Mouse (Mus musculus) urinary bladder, adult 18-20 months (tissue): ENCODE data around the gene Fam180a.

ENCODE experiments used
- DNase-seq, 2 experiments: peaks; one replicate each; pipeline ENCODE4 v3.0.0; 2022; ENCODE audit warnings: low spot score in 2 of 2, mixed read lengths in 2 of 2

Fam180a gene

DNA sequence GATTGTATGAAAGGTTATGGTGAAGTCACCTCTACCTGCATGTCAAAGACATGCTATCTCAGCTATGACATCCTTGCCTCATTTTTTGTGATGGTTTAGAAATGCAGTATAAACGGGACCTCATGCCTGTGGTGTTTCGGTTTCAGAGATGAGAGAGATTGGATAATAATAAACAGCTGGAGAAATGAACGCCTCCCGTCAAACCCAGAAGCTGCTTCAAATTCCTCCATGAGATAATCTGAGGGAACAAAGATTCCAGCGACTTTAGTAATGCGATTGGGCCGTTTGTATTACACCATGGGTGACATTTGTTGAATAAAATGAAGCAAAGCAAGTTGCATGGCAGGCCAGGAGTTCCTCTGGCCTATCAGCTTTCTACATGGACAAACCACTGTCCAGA, 16.5 kb downstream of the Fam180a start:
- DNase-seq = no peak

DNA sequence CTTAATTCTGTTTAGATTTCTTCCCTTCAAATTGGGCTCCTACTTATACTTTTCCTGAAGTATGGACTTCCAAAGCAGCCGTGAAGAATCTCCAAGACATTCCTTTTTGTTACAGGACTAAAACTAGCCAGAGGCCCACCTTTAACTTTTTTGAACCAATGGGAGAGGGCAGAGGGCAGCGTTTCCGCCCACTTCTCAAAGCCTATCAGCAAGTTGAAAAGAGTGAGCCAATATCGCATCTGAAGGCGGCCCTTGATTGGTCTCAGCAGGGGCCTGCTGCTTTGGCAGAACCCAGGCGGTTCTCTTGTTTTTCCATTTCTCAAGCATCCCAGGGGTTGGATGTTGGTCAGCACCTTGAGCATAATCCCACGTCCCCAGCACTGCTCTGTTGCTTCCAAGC, 17.9 kb downstream of the Fam180a start, which contains the start of gene Slc13a4:
Slc13a4 (minus strand) TSS at position 95 of the 400 bp plus-strand sequence.
- DNase-seq = no peak

DNA sequence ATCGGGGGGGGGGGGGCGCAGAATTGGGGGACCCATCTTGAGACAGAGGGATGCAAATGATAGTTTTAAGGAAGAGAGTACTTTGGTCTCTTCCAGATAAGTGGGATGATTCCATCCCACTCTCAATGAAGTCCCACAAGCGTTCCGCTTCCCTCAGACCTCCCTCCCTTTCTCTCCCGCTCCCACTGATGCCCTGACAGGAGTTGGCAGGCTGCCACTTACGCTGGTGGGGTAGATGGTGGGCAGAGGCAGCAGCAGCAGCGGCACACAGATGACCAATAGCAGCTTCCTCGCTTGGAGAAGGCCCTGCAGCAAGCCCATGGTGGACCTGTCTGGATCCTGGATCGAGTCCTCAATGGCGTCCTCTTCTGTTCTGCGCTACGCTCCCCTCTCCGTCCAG, 18.8 kb downstream of the Fam180a start:
- no peak for DNase-seq

- no peak for DNase-seq
Measured at GRCm38 (mm10) chr6:35303355-35303900, 22.5 kb downstream of the Fam180a start.

- no peak for DNase-seq
Measured at GRCm38 (mm10) chr6:35302581-35302980, 23.4 kb downstream of the Fam180a start.

- DNase-seq = no peak
Measured at GRCm38 (mm10) chr6:35298323-35298722, 27.6 kb downstream of the Fam180a start.

DNA sequence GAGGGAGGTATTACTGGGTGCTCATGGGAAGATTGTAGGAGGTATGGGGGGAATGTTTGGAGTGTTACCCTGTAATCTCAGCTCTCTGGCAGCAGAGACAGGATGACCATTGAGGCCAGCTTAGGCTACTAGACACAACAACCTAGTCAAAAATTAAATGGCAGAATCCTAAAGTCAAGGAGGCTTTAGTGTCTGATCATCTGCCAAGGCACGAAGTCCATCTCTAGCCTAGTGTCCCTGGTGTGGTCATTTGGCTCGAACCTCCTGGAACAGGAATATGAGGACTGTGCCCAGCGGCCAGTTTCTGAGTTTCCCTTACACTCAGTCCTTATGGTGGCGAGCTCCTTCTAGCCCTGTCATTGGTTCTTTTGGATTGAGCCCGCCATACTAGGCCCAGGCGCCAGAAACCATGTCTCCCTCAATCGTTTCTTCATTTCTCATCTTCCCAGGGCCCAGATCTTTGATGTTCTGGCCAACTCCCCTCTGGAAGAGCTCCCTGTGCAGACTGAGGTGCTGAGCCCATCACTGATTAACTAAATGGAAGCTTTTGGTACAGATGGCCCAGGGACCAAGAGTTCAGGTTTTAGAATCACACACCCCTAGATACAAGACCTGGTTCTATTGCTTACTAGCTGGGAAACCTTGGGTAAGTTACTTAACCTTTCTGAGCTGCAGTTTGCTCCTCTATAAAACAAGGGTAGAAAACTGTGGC, 28.3 kb downstream of the Fam180a start:
- DNase-seq = no peak

- DNase-seq = no peak
Measured at GRCm38 (mm10) chr6:35297001-35297400, 28.9 kb downstream of the Fam180a start.

DNA sequence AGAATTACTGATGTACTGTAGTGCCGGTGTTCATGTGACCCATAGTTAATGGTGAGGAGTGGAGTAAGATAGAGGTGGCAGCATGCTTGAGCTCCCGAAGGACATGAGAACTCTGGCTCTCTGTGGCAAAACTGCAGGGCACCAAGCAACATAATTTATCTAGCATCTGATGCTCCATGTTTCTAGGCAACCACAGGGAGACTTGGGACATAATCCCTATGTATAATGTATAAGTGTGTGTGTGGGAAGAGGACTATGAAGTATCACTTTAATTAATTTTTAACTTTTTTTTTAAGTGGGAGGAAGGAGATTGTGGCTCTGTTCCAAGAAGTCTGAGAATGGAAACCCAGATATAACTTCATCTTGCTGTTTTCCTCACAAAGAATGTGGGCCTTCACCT, 31.0 kb downstream of the Fam180a start:
- no peak for DNase-seq

- no peak for DNase-seq
Measured at GRCm38 (mm10) chr6:35289676-35290075, 36.3 kb downstream of the Fam180a start.

DNA sequence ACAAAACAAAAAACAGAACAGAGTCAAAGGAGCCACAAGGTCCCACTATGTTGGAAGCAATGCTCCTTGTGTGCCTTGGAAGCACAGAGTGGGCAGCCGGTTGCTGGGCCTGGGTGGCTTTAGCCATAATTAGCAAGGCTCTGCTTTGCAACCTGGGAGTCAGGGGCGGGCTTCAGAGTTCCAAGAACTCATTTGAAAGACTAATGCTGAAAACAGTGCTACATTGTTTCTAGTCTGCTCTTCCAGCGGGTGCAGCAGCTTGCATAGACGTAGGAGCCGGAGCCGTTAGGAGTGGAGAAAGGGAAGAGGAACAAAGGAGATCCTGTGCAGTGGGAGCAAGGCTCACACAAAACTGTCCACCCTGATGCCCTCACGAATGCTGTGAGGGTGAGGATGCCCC, 37.0 kb downstream of the Fam180a start:
- DNase-seq = no peak

DNA sequence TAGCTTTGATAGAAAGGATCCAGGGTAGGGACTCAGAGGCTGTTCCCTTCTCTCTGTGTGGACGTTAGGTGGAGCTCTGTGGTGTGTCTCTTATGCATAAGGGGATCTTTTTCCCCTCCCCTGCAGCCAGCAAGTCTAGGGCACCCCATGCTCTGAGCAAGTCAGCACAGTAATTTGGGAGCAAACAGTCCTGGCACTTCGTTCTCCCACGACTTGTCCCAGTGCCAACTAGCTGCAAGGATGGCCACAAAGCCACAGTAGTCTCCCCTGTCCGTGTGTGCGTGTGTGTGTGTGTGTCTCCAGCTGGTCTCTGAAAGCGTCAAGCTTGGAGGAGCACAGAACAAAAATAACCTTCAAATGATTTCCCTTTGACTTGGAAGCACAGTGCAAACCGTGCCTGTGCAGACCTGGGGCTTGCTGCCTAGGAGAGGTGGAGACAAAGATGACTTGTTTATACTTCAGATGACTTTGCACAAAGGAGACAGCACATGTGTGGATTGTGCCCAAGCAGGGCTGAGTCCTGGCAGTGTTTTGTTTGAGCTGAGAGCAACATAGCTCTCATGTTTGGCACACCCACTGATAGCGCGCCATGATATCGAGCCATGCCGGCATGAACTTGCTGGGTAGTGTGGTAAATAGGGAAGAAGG, 37.7 kb downstream of the Fam180a start:
- peak; percentile 71 to 80 for DNase-seq

DNA sequence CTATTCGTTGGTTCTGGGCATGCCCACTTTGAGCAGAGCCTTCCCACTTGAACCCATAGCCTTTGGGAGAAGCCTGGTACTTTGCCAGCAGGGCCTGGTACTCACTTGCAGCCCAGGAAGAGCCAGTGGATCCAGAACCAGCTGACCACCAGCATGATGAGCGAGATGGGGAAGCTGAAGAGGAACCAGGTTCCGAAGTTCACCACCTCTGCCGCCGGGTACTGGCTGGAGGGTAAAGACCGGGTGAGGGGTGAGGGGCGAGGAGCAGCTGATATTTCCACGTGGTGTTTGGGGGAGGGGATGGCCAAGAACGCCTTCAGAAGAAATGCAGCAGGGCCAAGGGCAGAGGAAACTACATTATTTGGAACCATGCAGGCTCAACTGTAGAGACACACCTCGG, 46.6 kb downstream of the Fam180a start:
- DNase-seq = no peak

DNA sequence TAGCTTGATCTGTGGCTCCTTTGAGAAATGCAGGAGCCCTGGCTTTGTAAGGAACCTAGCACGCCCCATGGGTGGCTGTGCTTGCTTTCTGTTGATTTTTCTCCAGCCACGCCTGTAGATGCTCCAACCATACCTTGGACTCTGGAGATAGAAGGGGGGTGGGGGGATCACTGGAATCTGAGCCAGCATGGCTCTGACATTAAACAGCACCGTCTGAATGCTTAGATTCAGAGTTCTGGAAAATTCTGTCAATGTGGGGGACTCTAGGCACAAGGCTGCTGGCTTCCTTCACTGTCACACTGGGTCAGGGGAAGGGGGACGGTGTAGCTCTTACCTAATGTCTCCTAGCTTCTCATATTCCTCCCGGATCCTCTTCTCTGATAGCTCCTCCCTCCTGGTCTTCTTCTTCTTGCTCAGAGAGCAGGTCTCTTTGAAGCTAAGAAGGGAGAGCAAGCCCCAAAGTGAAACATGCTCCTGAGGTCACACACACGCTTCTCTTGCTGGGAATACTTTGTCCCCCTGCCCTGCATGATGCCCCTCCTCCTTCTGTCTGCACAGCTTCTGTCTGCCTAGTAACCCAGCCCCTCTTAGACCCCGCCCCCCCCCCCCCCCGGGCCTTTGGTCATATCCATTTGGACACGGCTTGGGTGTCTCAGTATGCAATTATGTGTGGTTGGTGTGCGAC, 47.9 kb downstream of the Fam180a start:
- DNase-seq = no peak

DNA sequence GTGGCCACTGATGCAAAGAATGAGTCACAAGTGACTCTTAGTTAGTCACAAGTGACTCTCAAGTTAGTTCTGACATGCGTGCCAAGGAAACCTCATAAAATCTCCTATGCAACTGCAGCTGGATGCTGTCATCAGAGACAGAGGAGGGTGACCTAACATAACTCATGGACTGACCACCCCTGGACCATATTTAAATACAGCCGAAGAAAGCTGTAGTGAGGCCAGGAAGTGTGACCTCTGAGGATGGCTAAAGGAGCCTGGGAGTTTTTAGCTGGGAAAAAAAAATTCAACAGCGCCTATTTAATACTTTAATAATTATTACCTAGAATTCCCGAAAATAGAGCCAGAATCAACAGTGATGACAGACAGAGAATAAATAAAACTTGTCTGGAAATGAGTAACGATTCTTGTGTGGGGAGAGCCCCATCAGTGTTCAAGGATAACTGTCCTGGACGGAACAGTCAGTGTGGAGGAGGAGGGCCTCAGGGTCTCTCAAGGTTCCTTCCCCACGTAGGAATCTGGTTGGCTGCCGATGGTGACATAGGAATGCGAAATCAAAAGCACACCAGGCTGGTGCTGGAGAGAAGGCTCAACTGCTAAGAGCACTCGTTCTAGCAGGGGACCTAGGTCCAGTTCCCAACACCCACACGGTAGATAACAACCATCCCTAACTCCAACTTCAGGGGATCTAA, 52.4 kb downstream of the Fam180a start:
- no peak for DNase-seq

- no peak for DNase-seq
Measured at GRCm38 (mm10) chr6:35271868-35272765, 53.8 kb downstream of the Fam180a start.

DNA sequence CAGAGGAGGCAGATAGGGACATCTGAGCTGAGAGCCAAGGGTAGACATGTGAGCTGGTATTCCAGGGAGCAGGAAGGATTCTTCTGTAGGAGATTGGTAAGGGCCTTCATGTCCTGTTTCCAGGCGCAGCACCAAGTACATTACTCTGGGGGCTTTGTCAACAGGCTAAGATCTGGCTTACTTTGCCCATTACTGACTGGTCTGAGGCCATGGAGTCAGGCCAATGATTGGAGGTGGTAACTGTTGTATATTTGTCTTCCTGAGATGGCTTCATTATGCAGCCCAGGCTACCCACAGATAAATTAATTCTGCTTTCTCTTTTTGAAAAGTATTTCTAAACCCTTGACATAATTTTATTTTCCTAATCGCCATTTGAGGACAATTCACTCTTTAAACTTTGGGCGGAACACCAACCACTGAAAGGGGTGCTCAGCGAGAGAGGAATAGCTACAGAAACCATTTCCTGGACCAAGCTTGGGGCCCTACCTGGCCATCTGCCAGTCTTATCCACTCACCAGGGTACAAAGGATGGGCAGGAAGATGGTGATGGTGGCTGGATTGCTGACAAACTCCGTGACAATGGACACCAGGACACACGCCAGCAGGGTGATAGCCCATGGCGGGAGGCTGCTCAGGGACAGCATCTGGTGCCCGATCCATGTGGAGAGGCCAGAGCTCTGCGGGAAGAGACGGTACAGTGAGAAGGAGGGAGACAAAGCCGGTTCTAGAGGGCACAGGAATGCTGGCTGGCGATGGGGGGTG, 54.7 kb downstream of the Fam180a start:
- no peak for DNase-seq

- DNase-seq = no peak
Measured at GRCm38 (mm10) chr6:35269643-35270042, 56.3 kb downstream of the Fam180a start.

DNA sequence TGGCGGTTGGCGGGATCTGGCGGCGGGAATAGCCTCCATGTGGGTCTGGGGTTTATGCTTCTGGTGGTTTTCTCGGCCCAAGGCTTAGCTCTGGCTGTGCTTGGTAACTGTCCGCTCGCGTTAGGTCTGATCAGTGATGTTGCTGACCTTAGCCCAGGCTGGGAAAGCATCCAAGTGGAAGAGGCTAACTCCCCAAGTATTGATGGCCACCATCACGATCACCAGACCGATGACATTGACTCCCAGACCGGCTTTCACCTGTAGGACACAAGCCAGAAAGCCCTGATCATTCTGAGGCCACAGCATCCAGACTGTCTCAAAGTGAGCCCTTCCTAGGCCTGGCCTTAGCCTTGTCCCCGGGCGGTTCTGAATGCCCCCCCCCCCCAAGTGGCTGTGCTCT, 57.2 kb downstream of the Fam180a start:
- no peak for DNase-seq

DNA sequence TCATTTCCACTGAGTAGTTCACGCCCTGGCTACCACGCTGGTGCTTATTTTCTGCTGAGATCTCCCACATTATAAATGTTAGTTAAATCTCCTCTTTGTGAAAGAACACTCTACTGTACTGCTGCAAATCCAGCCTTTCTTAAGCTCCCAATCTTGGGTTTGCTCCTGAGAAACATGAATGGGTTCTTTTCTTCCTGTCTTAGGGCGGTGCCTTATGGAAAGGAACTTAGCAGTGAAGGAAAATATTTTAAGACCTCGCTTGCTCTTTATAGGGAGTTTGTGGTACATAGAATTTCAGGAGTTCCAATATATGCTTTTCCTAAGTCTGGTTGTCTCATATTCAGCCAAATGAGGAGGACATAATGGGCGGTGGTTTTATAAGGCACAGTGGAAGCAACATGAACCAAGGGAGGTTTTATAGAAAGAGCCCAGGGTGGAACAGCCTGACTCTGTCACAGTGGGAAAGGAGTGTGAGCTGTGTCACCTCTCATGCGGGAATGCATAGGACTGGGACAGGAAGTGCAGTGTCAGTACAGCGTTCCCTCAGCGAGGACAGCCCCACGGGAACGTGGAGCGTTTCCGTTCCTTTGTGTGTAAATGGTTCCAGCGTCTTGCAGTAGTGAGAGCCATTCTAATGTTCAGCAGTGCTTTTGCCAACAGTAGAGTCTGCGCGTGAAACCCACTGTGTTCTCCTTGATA, 60.2 kb downstream of the Fam180a start:
- no peak for DNase-seq
